Mouse (Mus musculus): ENCODE results near the gene Grik4. TPM values are rescaled to one million over a fixed set of nuclear protein-coding genes. Genes with fewer than 3 reads are reported as not detected.

The Grik4 gene
- polyA plus RNA-seq, 1 experiment from 2014 or later = 1.1 TPM

DNA sequence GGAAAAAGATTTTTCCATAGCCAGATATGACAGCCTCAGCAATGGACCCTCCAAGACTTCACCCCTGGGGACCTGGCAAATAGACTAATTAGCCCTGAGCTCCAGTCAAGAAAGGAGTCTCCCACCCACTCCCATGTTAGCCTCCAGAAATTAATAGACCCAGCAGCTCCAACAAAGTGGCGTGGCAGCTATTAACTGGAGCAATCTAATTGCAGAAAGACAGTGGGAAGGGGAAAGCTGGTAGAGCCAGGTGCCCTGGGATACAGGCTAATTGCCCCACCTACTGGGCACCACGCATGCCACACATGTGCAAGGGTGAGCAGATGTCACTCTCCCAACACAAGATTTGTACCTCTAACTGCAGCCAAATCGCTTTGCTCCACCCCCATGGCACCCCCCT, 342.8 kb downstream of the Grik4 start:
- ATAC-seq (replicated peaks; ENCODE audit: low FRiP score) (no peak), DNase-seq (ENCODE audit: low spot score) (no peak)

DNA sequence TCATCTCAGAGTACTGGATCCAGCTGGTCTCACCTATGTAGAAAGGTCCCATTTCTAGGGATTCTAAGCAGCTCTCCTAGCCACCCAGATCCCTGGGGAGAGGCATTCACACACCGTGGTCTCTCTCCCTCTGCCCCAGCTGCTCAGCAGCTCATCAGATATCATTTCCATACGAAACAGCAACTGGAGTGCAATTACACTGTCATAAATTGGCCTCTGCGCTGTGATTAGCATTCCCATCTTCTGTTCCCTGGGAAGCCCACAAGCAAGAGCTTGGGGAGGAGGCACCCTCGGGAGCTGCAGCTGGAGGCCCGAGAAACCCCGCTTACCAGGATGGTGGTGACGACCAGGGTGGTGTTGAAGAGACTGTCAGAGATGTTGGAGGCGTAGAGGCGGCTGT, 346.8 kb downstream of the Grik4 start:
- no peak overlapping the region for H3K4me3 ChIP-seq (ENCODE audit: low read depth, low read length)
- H3K27me3 ChIP-seq (ENCODE audit: control insufficient read depth, insufficient read depth, low read length) = no peaks in the 10 kb centered on the region
- 83% methylated on average over 9 of the region's 9 CpGs for WGBS
- H3K36me3 ChIP-seq (ENCODE audit: control insufficient read depth, insufficient read depth, low read length) = no peaks in the 10 kb centered on the region
- 0 out of 2 replicates have a peak, but pooled peaks cover 2% of the 10 kb centered on the region for H3K4me1 ChIP-seq (replicated peaks; ENCODE audit: control insufficient read depth, insufficient read depth, low read length)
- no peaks in the 10 kb centered on the region for H3K9me3 ChIP-seq (ENCODE audit: control insufficient read depth, low read length)
- H3K4me2 ChIP-seq (ENCODE audit: low read depth, low read length, severe bottlenecking) = no peak overlapping the region
- ATAC-seq (replicated peaks; ENCODE audit: low FRiP score) (no peak), DNase-seq (ENCODE audit: low spot score) (no peak)
- no peak overlapping the region for H3K9ac ChIP-seq (ENCODE audit: low read length)
- H3K27ac ChIP-seq (ENCODE audit: low read depth, low read length) = no peak overlapping the region

More for the DNA sequence above, 342.8 kb downstream of the Grik4 start:
- no peak overlapping the region for H3K27ac ChIP-seq (ENCODE audit: low read depth, low read length)
- H3K36me3 ChIP-seq (ENCODE audit: control insufficient read depth, insufficient read depth, low read length) = no peaks in the 10 kb centered on the region
- WGBS = 53% methylated on average over 3 of the region's 3 CpGs
- H3K9me3 ChIP-seq (ENCODE audit: control insufficient read depth, low read length) = no peaks in the 10 kb centered on the region
- 0 out of 2 replicates have a peak, but pooled peaks cover 2% of the 10 kb centered on the region for H3K4me1 ChIP-seq (replicated peaks; ENCODE audit: control insufficient read depth, insufficient read depth, low read length)
- H3K9ac ChIP-seq (ENCODE audit: low read length) = no peak overlapping the region
- H3K27me3 ChIP-seq (ENCODE audit: control insufficient read depth, insufficient read depth, low read length) = no peaks in the 10 kb centered on the region
- no peak overlapping the region for H3K4me3 ChIP-seq (ENCODE audit: low read depth, low read length)
- no peak overlapping the region for H3K4me2 ChIP-seq (ENCODE audit: low read depth, low read length, severe bottlenecking)

DNA sequence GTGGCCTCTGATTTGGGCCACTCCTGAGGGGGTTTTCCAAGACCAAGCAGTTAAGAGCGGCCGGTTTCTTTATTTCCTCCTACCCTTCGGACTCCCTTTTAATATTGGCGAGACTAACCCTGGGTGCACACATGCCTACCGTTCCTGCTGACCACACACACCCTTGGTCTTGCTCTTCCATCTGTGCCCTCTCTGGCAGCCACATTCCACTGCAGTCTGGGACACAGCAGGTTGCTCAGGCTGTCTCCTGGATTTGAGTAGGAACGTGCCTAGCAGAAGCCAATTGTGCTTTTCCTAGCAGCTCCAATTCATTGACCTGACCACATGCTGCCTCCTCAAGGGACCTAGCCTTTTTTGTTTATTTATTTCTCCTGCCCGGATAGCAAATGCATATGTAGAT, 365.8 kb downstream of the Grik4 start:
- no peaks in the 10 kb centered on the region for H3K9me3 ChIP-seq (ENCODE audit: control insufficient read depth, low read length)
- H3K9ac ChIP-seq (ENCODE audit: low read length) = no peak overlapping the region
- ATAC-seq (replicated peaks; ENCODE audit: low FRiP score) (no peak), DNase-seq (ENCODE audit: low spot score) (no peak)
- no peak overlapping the region for H3K4me2 ChIP-seq (ENCODE audit: low read depth, low read length, severe bottlenecking)
- no peak overlapping the region for H3K4me3 ChIP-seq (ENCODE audit: low read depth, low read length)
- H3K27ac ChIP-seq (ENCODE audit: low read depth, low read length) = no peak overlapping the region
- no peaks in the 10 kb centered on the region for H3K27me3 ChIP-seq (ENCODE audit: control insufficient read depth, insufficient read depth, low read length)
- WGBS = 81% methylated on average over 7 of the region's 7 CpGs
- H3K36me3 ChIP-seq (ENCODE audit: control insufficient read depth, insufficient read depth, low read length) = no peaks in the 10 kb centered on the region
- H3K4me1 ChIP-seq (replicated peaks; ENCODE audit: control insufficient read depth, insufficient read depth, low read length) = no peaks in the 10 kb centered on the region

- 87% methylated on average over 7 of the region's 7 CpGs for WGBS
- Histone ChIP-seq H3K4me1 (replicated peaks; ENCODE audit: control insufficient read depth, insufficient read depth, low read length) (0 out of 2 replicates have a peak, but pooled peaks cover 2% of the 10 kb centered on the region), H3K4me2 (ENCODE audit: low read depth, low read length, severe bottlenecking) (no peak overlapping the region), H3K27me3 (ENCODE audit: control insufficient read depth, insufficient read depth, low read length) (no peaks in the 10 kb centered on the region), H3K27ac (ENCODE audit: low read depth, low read length) (no peak overlapping the region), H3K9me3 (ENCODE audit: control insufficient read depth, low read length) (no peaks in the 10 kb centered on the region), H3K9ac (ENCODE audit: low read length) (no peak overlapping the region), H3K4me3 (ENCODE audit: low read depth, low read length) (no peak overlapping the region), H3K36me3 (ENCODE audit: control insufficient read depth, insufficient read depth, low read length) (no peaks in the 10 kb centered on the region)
- no peak for DNase-seq (ENCODE audit: low spot score)
- no peak for ATAC-seq (replicated peaks; ENCODE audit: low FRiP score)
Measured at GRCm38 (mm10) chr9:42578106-42578505, 366.2 kb downstream of the Grik4 start.

- DNase-seq (ENCODE audit: low spot score) (peak; percentile 55), ATAC-seq (replicated peaks; ENCODE audit: low FRiP score) (peak; percentile 21; the same call in 1 of the 2 replicates)
- Histone ChIP-seq H3K4me1 (replicated peaks; ENCODE audit: control insufficient read depth, insufficient read depth, low read length) (peaks cover 2% of the 10 kb centered on the region; the same call in 1 of the 2 replicates), H3K27ac (ENCODE audit: low read depth, low read length) (no peak overlapping the region), H3K36me3 (ENCODE audit: control insufficient read depth, insufficient read depth, low read length) (no peaks in the 10 kb centered on the region), H3K27me3 (ENCODE audit: control insufficient read depth, insufficient read depth, low read length) (no peaks in the 10 kb centered on the region), H3K4me3 (ENCODE audit: low read depth, low read length) (no peak overlapping the region), H3K9ac (ENCODE audit: low read length) (0 out of 2 replicates have a peak overlapping the region, but pooled peaks have one; percentile 13), H3K9me3 (ENCODE audit: control insufficient read depth, low read length) (no peaks in the 10 kb centered on the region), H3K4me2 (ENCODE audit: low read depth, low read length, severe bottlenecking) (peak overlapping the region; percentile 37)
- 35% methylated on average over 14 of the region's 14 CpGs for whole genome bisulfite sequencing
Measured at GRCm38 (mm10) chr9:42573616-42574350, 370.5 kb downstream of the Grik4 start.

DNA sequence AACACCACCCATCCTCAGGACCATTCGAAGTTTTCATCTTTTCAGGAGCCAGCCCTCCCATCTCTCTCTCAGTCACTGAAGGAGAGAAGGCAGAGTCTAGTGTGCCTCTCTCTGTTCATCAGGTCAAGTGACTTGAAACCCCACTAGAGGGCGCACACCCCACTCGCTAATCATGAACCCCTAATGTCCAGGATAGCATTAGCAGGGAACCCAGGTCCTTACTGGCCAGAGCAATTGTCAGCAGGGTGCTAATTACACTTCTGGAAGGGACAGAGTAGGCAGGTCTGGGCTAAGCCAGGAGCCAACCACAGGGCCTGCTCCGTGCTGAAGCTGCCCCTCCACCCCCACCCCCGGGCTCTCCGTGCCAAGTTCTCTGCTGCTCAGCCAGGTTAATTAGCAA, 371.1 kb downstream of the Grik4 start:
- peak overlapping the region; percentile 37 for H3K4me2 ChIP-seq (ENCODE audit: low read depth, low read length, severe bottlenecking)
- ATAC-seq (replicated peaks; ENCODE audit: low FRiP score) (peak; percentile 84), DNase-seq (ENCODE audit: low spot score) (peak; percentile 86)
- no peak overlapping the region for H3K4me3 ChIP-seq (ENCODE audit: low read depth, low read length)
- WGBS = 3% methylated on average over 6 of the region's 6 CpGs
- H3K36me3 ChIP-seq (ENCODE audit: control insufficient read depth, insufficient read depth, low read length) = no peaks in the 10 kb centered on the region
- H3K9me3 ChIP-seq (ENCODE audit: control insufficient read depth, low read length) = no peaks in the 10 kb centered on the region
- H3K9ac ChIP-seq (ENCODE audit: low read length) = 0 out of 2 replicates have a peak overlapping the region, but pooled peaks have one; percentile 13
- H3K4me1 ChIP-seq (replicated peaks; ENCODE audit: control insufficient read depth, insufficient read depth, low read length) = peaks cover 2% of the 10 kb centered on the region; the same call in 1 of the 2 replicates
- H3K27me3 ChIP-seq (ENCODE audit: control insufficient read depth, insufficient read depth, low read length) = no peaks in the 10 kb centered on the region
- H3K27ac ChIP-seq (ENCODE audit: low read depth, low read length) = no peak overlapping the region

- H3K4me1 ChIP-seq (replicated peaks; ENCODE audit: control insufficient read depth, insufficient read depth, low read length) = no peaks in the 10 kb centered on the region; the same call in 1 of the 2 replicates
- ATAC-seq (replicated peaks; ENCODE audit: low FRiP score) (no peak), DNase-seq (ENCODE audit: low spot score) (no peak)
- H3K9ac ChIP-seq (ENCODE audit: low read length) = no peak overlapping the region
- no peaks in the 10 kb centered on the region for H3K9me3 ChIP-seq (ENCODE audit: control insufficient read depth, low read length)
- no peak overlapping the region for H3K27ac ChIP-seq (ENCODE audit: low read depth, low read length)
- H3K36me3 ChIP-seq (ENCODE audit: control insufficient read depth, insufficient read depth, low read length) = no peaks in the 10 kb centered on the region
- no peak overlapping the region for H3K4me2 ChIP-seq (ENCODE audit: low read depth, low read length, severe bottlenecking)
- no peaks in the 10 kb centered on the region for H3K27me3 ChIP-seq (ENCODE audit: control insufficient read depth, insufficient read depth, low read length)
- H3K4me3 ChIP-seq (ENCODE audit: low read depth, low read length) = no peak overlapping the region
- 89% methylated on average over 4 of the region's 4 CpGs for WGBS
Measured at GRCm38 (mm10) chr9:42565921-42566320, 378.4 kb downstream of the Grik4 start.

DNA sequence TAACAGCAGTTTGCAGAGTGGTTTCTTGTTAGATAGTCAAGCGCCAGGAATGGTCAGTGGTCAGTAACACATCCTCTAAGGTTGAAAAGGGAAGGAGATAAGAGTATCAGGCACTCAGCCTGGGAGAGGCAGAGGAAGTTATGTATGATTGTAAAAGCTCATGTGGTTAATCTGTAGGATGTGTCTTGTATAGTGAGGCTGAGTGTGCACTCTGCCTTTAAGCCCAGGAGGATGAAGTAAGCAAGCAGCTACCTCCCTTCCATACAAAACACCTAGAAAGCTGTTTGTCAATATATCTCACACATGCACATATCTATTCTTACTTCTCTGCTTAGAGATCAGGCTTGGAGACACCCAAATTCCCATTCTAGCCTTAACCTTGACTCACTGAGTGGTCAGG, 389.1 kb downstream of the Grik4 start:
- Histone ChIP-seq H3K4me1 (replicated peaks; ENCODE audit: control insufficient read depth, insufficient read depth, low read length) (no peaks in the 10 kb centered on the region), H3K9ac (ENCODE audit: low read length) (no peak overlapping the region), H3K36me3 (ENCODE audit: control insufficient read depth, insufficient read depth, low read length) (no peaks in the 10 kb centered on the region), H3K27ac (ENCODE audit: low read depth, low read length) (no peak overlapping the region), H3K9me3 (ENCODE audit: control insufficient read depth, low read length) (no peaks in the 10 kb centered on the region), H3K27me3 (ENCODE audit: control insufficient read depth, insufficient read depth, low read length) (no peaks in the 10 kb centered on the region), H3K4me2 (ENCODE audit: low read depth, low read length, severe bottlenecking) (no peak overlapping the region), H3K4me3 (ENCODE audit: low read depth, low read length) (no peak overlapping the region)
- ATAC-seq (replicated peaks; ENCODE audit: low FRiP score) (no peak), DNase-seq (ENCODE audit: low spot score) (no peak)
- 97% methylated on average over 1 of the region's 1 CpGs for WGBS

GRCm38 (mm10) chr9:42550116-42550515, 394.2 kb downstream of the Grik4 start:
- Histone ChIP-seq H3K9me3 (ENCODE audit: control insufficient read depth, low read length) (no peaks in the 10 kb centered on the region), H3K27ac (ENCODE audit: low read depth, low read length) (no peak overlapping the region), H3K9ac (ENCODE audit: low read length) (no peak overlapping the region), H3K4me1 (replicated peaks; ENCODE audit: control insufficient read depth, insufficient read depth, low read length) (no peaks in the 10 kb centered on the region), H3K4me3 (ENCODE audit: low read depth, low read length) (no peak overlapping the region), H3K4me2 (ENCODE audit: low read depth, low read length, severe bottlenecking) (no peak overlapping the region), H3K27me3 (ENCODE audit: control insufficient read depth, insufficient read depth, low read length) (no peaks in the 10 kb centered on the region), H3K36me3 (ENCODE audit: control insufficient read depth, insufficient read depth, low read length) (no peaks in the 10 kb centered on the region)
- DNase-seq (ENCODE audit: low spot score) = peak; percentile 90
- ATAC-seq (replicated peaks; ENCODE audit: low FRiP score) = no peak
- 16% methylated on average over 13 of the region's 13 CpGs for WGBS

All from forebrain, embryonic 11.5 days (tissue).